Mouse (Mus musculus): ENCODE measurements around the gene Cbfa2t3.

Cbfa2t3 gene

GRCm38 (mm10) chr8:122686879-122687278, 12.0 kb downstream of the Cbfa2t3 start:
- DNase-seq (ENCODE audit: low spot score): no peak

GRCm38 (mm10) chr8:122685097-122685861, 13.6 kb downstream of the Cbfa2t3 start:
- no peak for DNase-seq (ENCODE audit: low spot score)

GRCm38 (mm10) chr8:122682820-122683219, 16.1 kb downstream of the Cbfa2t3 start:
- DNase-seq (ENCODE audit: low spot score): no peak

GRCm38 (mm10) chr8:122680171-122680570, 18.7 kb downstream of the Cbfa2t3 start:
- no peak for DNase-seq (ENCODE audit: low spot score)

GRCm38 (mm10) chr8:122679325-122679920, 19.5 kb downstream of the Cbfa2t3 start:
- DNase-seq (ENCODE audit: low spot score): no peak

- DNase-seq (ENCODE audit: low spot score): no peak
Measured at GRCm38 (mm10) chr8:122678896-122679210, 20.1 kb downstream of the Cbfa2t3 start.

- no peak for DNase-seq (ENCODE audit: low spot score)
Measured at GRCm38 (mm10) chr8:122678061-122678895, 20.6 kb downstream of the Cbfa2t3 start.

GRCm38 (mm10) chr8:122677481-122678021, 21.4 kb downstream of the Cbfa2t3 start:
- no peak for DNase-seq (ENCODE audit: low spot score)

GRCm38 (mm10) chr8:122676621-122677480, 22.1 kb downstream of the Cbfa2t3 start:
- no peak for DNase-seq (ENCODE audit: low spot score)

GRCm38 (mm10) chr8:122675596-122676420, 23.1 kb downstream of the Cbfa2t3 start:
- no peak for DNase-seq (ENCODE audit: low spot score)

GRCm38 (mm10) chr8:122674999-122675398, 23.9 kb downstream of the Cbfa2t3 start:
- no peak for DNase-seq (ENCODE audit: low spot score)

- no peak for DNase-seq (ENCODE audit: low spot score)
Measured at GRCm38 (mm10) chr8:122673989-122674388, 24.9 kb downstream of the Cbfa2t3 start.

- no peak for DNase-seq (ENCODE audit: low spot score)
Measured at GRCm38 (mm10) chr8:122671894-122672293, 27.0 kb downstream of the Cbfa2t3 start.

GRCm38 (mm10) chr8:122670718-122671117, 28.2 kb downstream of the Cbfa2t3 start:
- no peak for DNase-seq (ENCODE audit: low spot score)

GRCm38 (mm10) chr8:122670001-122670400, 28.9 kb downstream of the Cbfa2t3 start:
- DNase-seq (ENCODE audit: low spot score): no peak

GRCm38 (mm10) chr8:122669370-122669769, 29.5 kb downstream of the Cbfa2t3 start:
- DNase-seq (ENCODE audit: low spot score): no peak

GRCm38 (mm10) chr8:122667854-122668253, 31.1 kb downstream of the Cbfa2t3 start:
- no peak for DNase-seq (ENCODE audit: low spot score)

- DNase-seq (ENCODE audit: low spot score): no peak
Measured at GRCm38 (mm10) chr8:122666827-122667226, 32.1 kb downstream of the Cbfa2t3 start.

GRCm38 (mm10) chr8:122666338-122666764, 32.6 kb downstream of the Cbfa2t3 start:
- DNase-seq (ENCODE audit: low spot score): no peak

GRCm38 (mm10) chr8:122665667-122666316, 33.1 kb downstream of the Cbfa2t3 start:
- DNase-seq (ENCODE audit: low spot score): no peak

All from urinary bladder, postnatal 10 days (tissue).